Mouse (Mus musculus) cortical plate, adult 2 months (tissue): ENCODE measurements around the gene Prr36.

Experiments used
- CTCF ChIP-seq: fragments of 200-500 bp; IDR thresholded peaks from 2 replicates; pipeline ENCODE4 v1.5.1; 2011; ENCODE audit warnings: mild to moderate bottlenecking, control low read depth, low read length; ENCODE audit not compliant: insufficient read depth; ENCODE audit errors: extremely low read depth
- POLR2A ChIP-seq: fragments of 200-500 bp; IDR thresholded peaks from 2 replicates; pipeline ENCODE4 v1.6.1; 2011; ENCODE audit warnings: mild to moderate bottlenecking, low read length, control low read depth; ENCODE audit not compliant: insufficient read depth; ENCODE audit errors: extremely low read depth

GRCm38 (mm10) chr8:4229784-4230183 lies 12.5 kb upstream of the Prr36 start:
- TF ChIP-seq CTCF (no peak), POLR2A (no peak)
